Mouse (Mus musculus): ENCODE results near the gene Slc35d1. TPM values are rescaled to one million over a fixed set of nuclear protein-coding genes. Genes with fewer than 3 reads are reported as not detected.
A peak's percentile ranks its signal among the peaks of the same experiment; 100 is the strongest.

Slc35d1 gene
- total and polyA plus RNA-seq, 3 experiments = 1.3 to 17.9 (median 9.4) TPM

GRCm38 (mm10) chr4:103197401-103197800 is 17.6 kb downstream of the Slc35d1 start:
- no peaks in the 10 kb centered on the region for H3K4me1 ChIP-seq (ENCODE audit: insufficient read depth, low read depth, low read length)
- DNase-seq (ENCODE audit: low spot score) (no peak), ATAC-seq (ENCODE audit: extremely low read depth, insufficient number of reproducible peaks, low FRiP score, poor library complexity, severe bottlenecking) (no peak)
- H3K36me3 ChIP-seq (replicated peaks) = peaks cover 86% of the 10 kb centered on the region
- TF ChIP-seq TAL1 (conservative IDR thresholded peaks at IDR 0.05; ENCODE audit: low read depth, low read length) (no peak), GATA2 (IDR thresholded peaks at IDR 0.05; ENCODE audit: borderline replicate concordance, low read depth, low read length) (no peak), GATA1 (IDR thresholded peaks at IDR 0.05; ENCODE audit: borderline replicate concordance, low read length) (no peak), CTCF (IDR thresholded peaks at IDR 0.05; ENCODE audit: low read depth, low read length) (no peak), POLR2AphosphoS5 (IDR thresholded peaks at IDR 0.05; ENCODE audit: insufficient replicate concordance, low read depth, low read length) (no peak)
- H3K9me3 ChIP-seq (replicated peaks) = 0 out of 2 replicates have a peak, but pooled peaks cover 4% of the 10 kb centered on the region
- no peaks in the 10 kb centered on the region for H3K27me3 ChIP-seq (ENCODE audit: insufficient read depth, low read length)
- H3K4me3 ChIP-seq (ENCODE audit: low read depth, low read length) = no peak overlapping the region

DNA sequence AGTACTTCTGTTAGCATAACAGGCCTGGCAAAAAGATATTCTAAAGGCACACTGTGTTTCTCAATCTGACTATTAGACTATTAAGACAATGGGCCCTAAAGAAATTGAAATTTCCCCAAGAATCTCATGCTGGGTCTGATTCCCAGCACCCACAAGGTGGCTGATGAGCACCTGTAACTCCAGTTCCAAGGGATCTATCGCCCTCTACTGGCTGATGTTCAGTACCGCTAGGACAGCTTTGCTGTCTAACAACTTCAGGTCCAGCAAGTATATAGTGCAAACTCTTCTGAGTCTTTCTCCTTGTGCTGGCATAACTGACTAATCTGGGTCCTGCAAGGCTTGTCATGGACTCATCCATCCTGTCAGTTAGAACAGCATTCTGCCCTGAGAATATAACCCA is 22.5 kb downstream of the Slc35d1 start:
- DNase-seq (ENCODE audit: low spot score) (no peak), ATAC-seq (ENCODE audit: extremely low read depth, insufficient number of reproducible peaks, low FRiP score, poor library complexity, severe bottlenecking) (no peak)
- peaks cover 88% of the 10 kb centered on the region for H3K36me3 ChIP-seq (replicated peaks)
- no peaks in the 10 kb centered on the region for H3K4me1 ChIP-seq (ENCODE audit: insufficient read depth, low read depth, low read length)
- H3K4me3 ChIP-seq (ENCODE audit: low read depth, low read length) = no peak overlapping the region
- H3K27me3 ChIP-seq (ENCODE audit: insufficient read depth, low read length) = no peaks in the 10 kb centered on the region
- H3K9me3 ChIP-seq (replicated peaks) = 0 out of 2 replicates have a peak, but pooled peaks cover 5% of the 10 kb centered on the region
- TF ChIP-seq CTCF (IDR thresholded peaks at IDR 0.05; ENCODE audit: low read depth, low read length) (peak; percentile 8; the same call in 1 of the 2 replicates), POLR2AphosphoS5 (IDR thresholded peaks at IDR 0.05; ENCODE audit: insufficient replicate concordance, low read depth, low read length) (no peak)

DNA sequence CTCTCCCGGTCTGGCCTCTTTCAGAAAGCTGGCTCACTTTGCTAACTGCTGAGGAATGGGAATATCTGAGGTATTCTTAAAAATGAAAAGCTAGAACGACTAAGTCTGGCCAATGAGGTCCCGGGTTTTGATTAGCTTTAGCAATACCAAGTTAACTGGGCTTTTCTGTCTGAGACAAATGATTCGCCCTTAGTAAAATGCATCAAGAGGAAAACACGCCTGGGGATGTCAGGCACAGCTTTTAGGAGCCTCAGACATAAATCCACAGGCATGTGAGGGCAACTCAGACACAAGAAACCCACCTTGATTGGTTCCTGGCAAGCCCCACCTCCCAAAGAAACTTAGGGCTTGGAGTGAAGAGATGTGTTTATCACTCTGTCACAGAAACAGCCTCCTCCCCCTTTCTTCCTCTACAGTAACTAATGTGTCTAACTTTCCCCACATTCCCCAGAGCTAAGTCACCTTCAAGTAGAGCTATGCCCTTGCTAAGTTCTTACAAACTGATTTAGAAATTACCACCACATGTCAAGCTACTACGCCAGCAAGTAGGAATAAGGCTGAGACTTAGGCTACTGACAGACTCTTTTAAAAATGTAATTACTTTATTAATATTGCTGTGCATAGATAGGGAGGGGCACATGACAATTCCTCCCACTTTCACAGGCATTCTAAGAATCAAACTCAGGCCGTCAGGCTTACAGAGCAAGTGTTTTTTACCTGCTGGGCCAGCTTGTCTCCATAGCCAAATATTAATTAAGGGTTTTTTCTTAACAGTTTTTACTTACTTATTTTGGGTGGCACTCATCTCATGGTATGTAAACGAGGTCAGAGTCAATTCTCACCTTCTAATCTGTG is 26.0 kb downstream of the Slc35d1 start:
- H3K9me3 ChIP-seq (replicated peaks) = 0 out of 2 replicates have a peak, but pooled peaks cover 5% of the 10 kb centered on the region
- no peaks in the 10 kb centered on the region for H3K4me1 ChIP-seq (ENCODE audit: insufficient read depth, low read depth, low read length)
- peaks cover 86% of the 10 kb centered on the region for H3K36me3 ChIP-seq (replicated peaks)
- TF ChIP-seq CTCF (IDR thresholded peaks at IDR 0.05; ENCODE audit: low read depth, low read length) (no peak), GATA1 (IDR thresholded peaks at IDR 0.05; ENCODE audit: borderline replicate concordance, low read length) (no peak), TAL1 (conservative IDR thresholded peaks at IDR 0.05; ENCODE audit: low read depth, low read length) (no peak), GATA2 (IDR thresholded peaks at IDR 0.05; ENCODE audit: borderline replicate concordance, low read depth, low read length) (no peak)
- ATAC-seq (ENCODE audit: extremely low read depth, insufficient number of reproducible peaks, low FRiP score, poor library complexity, severe bottlenecking) (no peak), DNase-seq (ENCODE audit: low spot score) (no peak)
- no peak overlapping the region for H3K4me3 ChIP-seq (ENCODE audit: low read depth, low read length)
- H3K27me3 ChIP-seq (ENCODE audit: insufficient read depth, low read length) = no peaks in the 10 kb centered on the region

DNA sequence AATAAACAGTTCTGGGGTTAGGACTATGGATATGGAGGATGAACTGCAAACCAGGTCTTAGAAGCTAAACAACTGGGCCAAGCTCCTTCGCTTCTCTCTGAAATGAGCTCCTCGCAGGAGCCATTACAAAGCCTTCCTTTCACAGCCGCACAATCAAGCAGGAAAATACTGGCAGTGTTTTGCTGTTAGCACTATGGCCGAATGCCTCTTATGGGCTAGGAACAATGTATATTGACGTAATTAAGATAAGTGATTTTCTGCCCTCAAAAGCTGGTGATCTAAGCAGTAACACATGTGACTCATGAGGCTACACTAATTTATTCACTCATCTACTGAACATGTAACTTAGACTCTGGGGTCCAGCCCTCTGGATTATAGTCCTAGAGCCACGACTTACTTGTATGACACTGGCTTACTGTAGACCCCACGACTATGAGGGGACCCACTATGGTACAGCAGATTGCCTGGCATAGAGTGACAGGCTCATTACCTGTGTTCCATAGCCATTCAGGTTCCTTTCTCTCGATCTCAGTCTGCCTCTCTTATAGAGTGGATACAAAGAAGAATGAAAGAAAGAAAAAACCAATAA is 34.6 kb downstream of the Slc35d1 start:
- H3K4me1 ChIP-seq (ENCODE audit: insufficient read depth, low read depth, low read length) = no peaks in the 10 kb centered on the region
- H3K27me3 ChIP-seq (ENCODE audit: insufficient read depth, low read length) = no peaks in the 10 kb centered on the region
- no peak for DNase-seq (ENCODE audit: low spot score)
- H3K36me3 ChIP-seq (replicated peaks) = peaks cover 76% of the 10 kb centered on the region
- ATAC-seq (ENCODE audit: extremely low read depth, insufficient number of reproducible peaks, low FRiP score, poor library complexity, severe bottlenecking) = no peak
- H3K9me3 ChIP-seq (replicated peaks) = no peaks in the 10 kb centered on the region
- no peak overlapping the region for H3K4me3 ChIP-seq (ENCODE audit: low read depth, low read length)
- TF ChIP-seq TAL1 (conservative IDR thresholded peaks at IDR 0.05; ENCODE audit: low read depth, low read length) = no peak
- no peak for TF ChIP-seq GATA2 (IDR thresholded peaks at IDR 0.05; ENCODE audit: borderline replicate concordance, low read depth, low read length)
- TF ChIP-seq GATA1 (IDR thresholded peaks at IDR 0.05; ENCODE audit: borderline replicate concordance, low read length) = no peak
- TF ChIP-seq CTCF (IDR thresholded peaks at IDR 0.05; ENCODE audit: low read depth, low read length) = no peak
- no peak for TF ChIP-seq POLR2AphosphoS5 (IDR thresholded peaks at IDR 0.05; ENCODE audit: insufficient replicate concordance, low read depth, low read length)

- H3K27me3 ChIP-seq (ENCODE audit: insufficient read depth, low read length) = no peaks in the 10 kb centered on the region
- peaks cover 78% of the 10 kb centered on the region for H3K36me3 ChIP-seq (replicated peaks)
- TF ChIP-seq GATA2 (IDR thresholded peaks at IDR 0.05; ENCODE audit: borderline replicate concordance, low read depth, low read length) (no peak), POLR2AphosphoS5 (IDR thresholded peaks at IDR 0.05; ENCODE audit: insufficient replicate concordance, low read depth, low read length) (no peak), TAL1 (conservative IDR thresholded peaks at IDR 0.05; ENCODE audit: low read depth, low read length) (no peak), CTCF (IDR thresholded peaks at IDR 0.05; ENCODE audit: low read depth, low read length) (no peak), GATA1 (IDR thresholded peaks at IDR 0.05; ENCODE audit: borderline replicate concordance, low read length) (no peak)
- no peaks in the 10 kb centered on the region for H3K4me1 ChIP-seq (ENCODE audit: insufficient read depth, low read depth, low read length)
- ATAC-seq (ENCODE audit: extremely low read depth, insufficient number of reproducible peaks, low FRiP score, poor library complexity, severe bottlenecking) (no peak), DNase-seq (ENCODE audit: low spot score) (no peak)
- H3K4me3 ChIP-seq (ENCODE audit: low read depth, low read length) = no peak overlapping the region
- no peaks in the 10 kb centered on the region for H3K9me3 ChIP-seq (replicated peaks)
Observed at GRCm38 (mm10) chr4:103179581-103179980, 35.4 kb downstream of the Slc35d1 start.

DNA sequence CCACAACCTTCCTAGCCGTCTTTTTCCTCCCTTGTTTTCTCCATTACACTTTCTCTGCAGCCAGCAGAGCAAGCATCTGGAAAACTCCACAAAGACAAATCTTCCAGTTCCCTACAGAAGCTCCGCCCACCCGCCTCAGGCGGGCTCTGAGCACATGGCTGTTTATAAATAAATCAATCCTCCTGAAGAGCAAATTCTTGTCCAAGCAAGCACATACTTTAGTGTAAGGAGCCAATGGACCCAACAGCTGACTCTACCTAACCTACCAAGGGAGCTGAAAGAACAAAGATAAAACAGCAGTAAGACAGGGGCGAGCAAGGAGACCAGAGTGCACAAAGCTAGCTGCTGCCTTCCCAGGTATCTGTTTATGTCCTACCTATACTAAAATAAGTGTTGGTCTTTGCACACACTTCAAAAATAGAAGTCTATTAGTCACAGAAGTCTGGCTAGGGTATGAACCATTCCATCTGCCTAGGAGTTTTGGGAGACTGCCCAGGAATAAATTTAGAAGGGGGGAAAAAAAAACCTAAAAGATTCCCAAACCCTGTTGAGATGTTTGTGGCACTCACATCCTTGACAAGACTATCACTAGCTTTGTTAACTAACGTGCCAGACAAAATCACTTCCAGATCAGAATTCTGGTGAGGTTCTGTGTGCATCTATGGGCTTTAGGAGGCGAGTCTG is 36.2 kb downstream of the Slc35d1 start:
- Histone ChIP-seq H3K4me3 (ENCODE audit: low read depth, low read length) (no peak overlapping the region), H3K27me3 (ENCODE audit: insufficient read depth, low read length) (no peaks in the 10 kb centered on the region), H3K36me3 (replicated peaks) (peaks cover 80% of the 10 kb centered on the region), H3K4me1 (ENCODE audit: insufficient read depth, low read depth, low read length) (no peaks in the 10 kb centered on the region), H3K9me3 (replicated peaks) (no peaks in the 10 kb centered on the region)
- ATAC-seq (ENCODE audit: extremely low read depth, insufficient number of reproducible peaks, low FRiP score, poor library complexity, severe bottlenecking) = no peak
- DNase-seq (ENCODE audit: low spot score) = no peak
- no peak for TF ChIP-seq GATA1 (IDR thresholded peaks at IDR 0.05; ENCODE audit: borderline replicate concordance, low read length)

Data from G1E (cell line).